Mouse (Mus musculus): Measurements from ENCODE around the gene Ppp1r35.
"Not testable (repeated sequence)": the region's sequence is repeated elsewhere in the genome, so short reads cannot be mapped to it uniquely, and the experiment has no call there.

Gene Ppp1r35

GRCm38 (mm10) chr5:137778635-137779034 lies at the start of gene Ppp1r35:
Gene Ppp1r35, plus strand, starts transcription at chr5:137778849.
- DNase-seq (ENCODE audit: low spot score), result peak; percentile 99

GRCm38 (mm10) chr5:137733638-137734288 lies 44.9 kb upstream of the Ppp1r35 start:
- no peak for DNase-seq (ENCODE audit: low spot score)

DNA sequence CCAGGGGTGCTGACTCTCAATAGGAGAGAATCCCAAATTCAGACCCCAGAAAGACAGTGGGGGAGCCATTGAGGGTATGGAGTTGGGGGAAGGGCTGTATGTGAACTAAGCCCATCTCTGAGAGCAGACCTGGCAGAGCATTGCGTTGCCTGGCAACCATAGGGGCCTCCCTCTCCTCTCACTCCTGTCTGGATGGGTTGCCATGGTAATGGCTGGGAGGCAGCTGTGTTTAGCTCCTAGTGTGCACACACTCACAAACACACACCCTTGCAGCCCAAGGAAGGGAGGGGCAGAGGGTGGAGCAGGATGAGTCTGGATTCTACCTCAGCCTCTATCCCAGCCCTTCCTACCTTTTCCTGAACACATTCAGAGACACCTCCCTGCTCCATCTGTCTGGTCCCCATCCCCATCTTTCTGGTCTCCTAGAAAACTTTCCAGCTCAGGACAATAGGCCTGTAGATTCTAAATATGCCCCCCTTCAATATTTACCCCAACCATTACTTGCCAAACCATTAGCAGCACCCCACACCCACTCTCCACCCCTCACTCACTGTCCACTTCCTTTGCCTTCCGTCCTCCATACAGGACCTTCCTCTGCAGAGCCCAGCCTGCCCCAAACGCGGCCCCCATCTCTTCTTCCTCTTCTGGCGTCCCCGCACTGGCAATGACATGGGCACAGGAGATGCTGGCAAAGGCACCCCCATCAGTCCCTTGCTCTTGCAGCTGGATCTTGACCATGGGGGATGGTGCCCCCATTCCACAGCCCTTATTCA lies 44.2 kb upstream of the Ppp1r35 start:
- DNase-seq (ENCODE audit: low spot score), result peak; percentile 92

DNA sequence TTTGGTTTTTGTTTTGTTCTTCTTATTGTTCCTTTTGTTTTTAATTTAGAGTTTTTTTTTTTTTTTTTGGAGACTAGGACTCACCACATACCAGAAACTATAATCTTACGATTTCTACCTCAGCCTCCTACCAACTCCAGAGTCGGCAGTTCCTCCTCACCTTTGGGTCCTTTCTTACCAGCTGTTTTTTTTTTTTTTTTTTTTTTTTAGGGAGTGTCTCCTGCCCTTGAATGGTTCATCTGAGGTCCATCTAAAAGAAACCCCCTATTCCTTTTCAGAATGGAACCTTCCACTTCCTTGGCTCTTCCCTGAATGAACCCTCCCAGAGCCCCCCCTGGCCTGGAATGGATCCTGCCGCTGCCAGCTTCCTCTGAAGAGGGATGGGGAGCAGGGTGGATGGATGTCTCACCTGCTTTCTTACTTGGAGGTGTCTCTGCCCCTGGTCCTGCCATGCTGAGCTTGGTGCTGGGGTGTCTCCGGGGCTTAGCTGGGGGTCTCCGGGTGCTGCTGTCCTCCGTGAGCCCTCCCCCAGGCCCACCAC lies 41.2 kb upstream of the Ppp1r35 start:
- peak; percentile 65 for DNase-seq (ENCODE audit: low spot score)

- DNase-seq (ENCODE audit: low spot score), result peak; percentile 63
Measured at GRCm38 (mm10) chr5:137738516-137738915, 40.1 kb upstream of the Ppp1r35 start.

DNA sequence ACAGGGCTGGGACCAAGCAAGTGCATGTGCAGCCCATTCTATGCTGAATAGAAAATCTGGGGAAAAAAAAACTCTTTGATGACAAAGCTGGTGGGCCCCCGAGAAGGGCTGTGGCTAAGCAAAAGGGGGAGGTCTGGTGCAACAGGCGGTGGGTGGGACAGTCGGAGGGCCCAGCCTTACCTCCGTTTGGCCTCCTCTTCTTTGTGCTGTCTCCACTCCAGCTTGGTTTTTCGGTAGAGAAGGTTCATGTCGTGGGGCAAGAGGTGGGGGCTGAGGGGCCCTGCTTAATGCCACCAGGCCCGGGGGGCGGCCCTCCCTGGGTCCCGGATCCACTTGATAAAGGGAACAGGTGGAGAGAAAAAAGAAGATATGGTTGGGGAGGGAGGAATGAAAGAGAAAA lies 39.2 kb upstream of the Ppp1r35 start:
- DNase-seq (ENCODE audit: low spot score), result no peak

- no peak for DNase-seq (ENCODE audit: low spot score)
Measured at GRCm38 (mm10) chr5:137740506-137740905, 38.1 kb upstream of the Ppp1r35 start.

- peak; percentile 87 for DNase-seq (ENCODE audit: low spot score)
Measured at GRCm38 (mm10) chr5:137741023-137741931, 37.4 kb upstream of the Ppp1r35 start, which contains the start of gene Nyap1. Gene Nyap1, minus strand, starts transcription at chr5:137741607.

DNA sequence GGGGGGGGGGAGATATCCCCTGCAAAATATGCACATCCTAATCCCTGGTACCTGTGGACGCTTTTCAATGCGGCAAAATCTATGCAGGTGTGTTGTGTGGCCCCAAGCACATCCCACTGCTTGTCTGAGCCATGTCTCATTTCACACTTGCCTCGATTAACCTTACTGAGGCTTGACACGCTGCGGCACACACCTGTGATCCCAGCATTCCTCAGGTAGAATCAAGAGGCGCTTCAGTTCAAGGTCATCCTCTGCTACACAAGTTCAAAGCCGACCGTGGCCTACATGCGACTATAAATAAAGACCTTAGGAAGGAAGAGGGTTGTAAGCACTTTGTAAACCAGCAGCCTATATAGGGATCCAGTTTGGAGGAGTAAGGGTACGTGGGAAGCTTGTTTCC lies 36.6 kb upstream of the Ppp1r35 start:
- DNase-seq (ENCODE audit: low spot score), result no peak

DNA sequence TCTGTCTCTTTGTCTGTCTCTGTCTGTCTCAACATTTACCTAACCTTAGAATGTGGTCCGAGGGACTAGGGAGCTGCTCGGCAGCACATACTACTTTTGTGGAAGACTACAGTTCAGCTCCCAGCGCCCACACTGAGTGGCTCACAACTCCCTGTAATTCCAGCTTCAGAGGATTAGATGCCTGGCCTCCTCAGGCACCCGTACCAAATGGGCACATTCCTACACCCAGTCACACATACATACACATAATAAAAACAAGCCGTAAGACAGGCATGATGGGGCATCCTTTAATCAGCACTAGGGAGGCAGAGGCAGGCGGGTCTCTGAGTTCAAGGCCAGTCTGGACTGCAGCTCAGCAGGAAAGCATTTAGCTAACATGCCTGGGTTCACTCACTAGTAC lies 35.8 kb upstream of the Ppp1r35 start:
- DNase-seq (ENCODE audit: low spot score), result no peak

- no peak for DNase-seq (ENCODE audit: low spot score)
Measured at GRCm38 (mm10) chr5:137744197-137744596, 34.5 kb upstream of the Ppp1r35 start.

- DNase-seq (ENCODE audit: low spot score), result peak; percentile 84
Measured at GRCm38 (mm10) chr5:137745214-137746171, 33.2 kb upstream of the Ppp1r35 start, which contains the start of gene Tsc22d4. Gene Tsc22d4, plus strand, starts transcription at chr5:137745730.

GRCm38 (mm10) chr5:137746282-137746850 lies 32.3 kb upstream of the Ppp1r35 start:
- peak; percentile 70 for DNase-seq (ENCODE audit: low spot score)

GRCm38 (mm10) chr5:137746851-137747325 lies 31.8 kb upstream of the Ppp1r35 start:
- no peak for DNase-seq (ENCODE audit: low spot score)

GRCm38 (mm10) chr5:137747326-137747961 lies 31.2 kb upstream of the Ppp1r35 start:
- DNase-seq (ENCODE audit: low spot score), result no peak

DNA sequence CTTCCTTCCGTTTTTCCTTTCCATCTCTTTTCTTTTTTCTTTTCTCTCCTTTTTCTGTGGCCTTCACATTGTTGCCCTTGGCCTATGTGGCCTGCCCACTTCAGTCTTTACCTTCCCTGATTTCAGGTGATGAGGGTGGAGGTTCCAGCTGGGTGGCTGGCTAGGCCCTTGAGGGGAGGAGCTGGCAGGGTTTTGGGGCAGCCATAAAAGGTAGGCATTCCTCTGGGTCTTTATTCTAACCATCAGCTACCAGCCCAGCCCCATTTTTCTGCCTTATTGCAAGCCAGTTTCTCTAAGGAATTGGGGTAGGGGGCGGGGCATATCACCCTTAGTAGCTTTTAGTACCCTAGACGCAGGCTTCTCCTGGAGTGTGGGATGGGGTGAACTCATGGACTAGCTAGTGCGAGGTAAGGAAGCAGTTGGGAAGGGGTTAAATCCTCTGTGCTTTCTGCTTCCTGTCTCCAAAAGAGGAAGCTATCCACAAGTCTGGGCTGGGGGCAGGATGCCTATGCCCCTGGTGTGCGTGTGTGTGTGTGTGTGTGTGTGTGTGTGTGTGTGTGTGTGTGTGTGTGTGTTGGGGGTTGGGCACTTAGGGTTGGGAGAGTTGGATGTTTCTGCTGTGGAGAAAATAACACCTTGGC lies 30.4 kb upstream of the Ppp1r35 start:
- DNase-seq (ENCODE audit: low spot score), result no peak

DNA sequence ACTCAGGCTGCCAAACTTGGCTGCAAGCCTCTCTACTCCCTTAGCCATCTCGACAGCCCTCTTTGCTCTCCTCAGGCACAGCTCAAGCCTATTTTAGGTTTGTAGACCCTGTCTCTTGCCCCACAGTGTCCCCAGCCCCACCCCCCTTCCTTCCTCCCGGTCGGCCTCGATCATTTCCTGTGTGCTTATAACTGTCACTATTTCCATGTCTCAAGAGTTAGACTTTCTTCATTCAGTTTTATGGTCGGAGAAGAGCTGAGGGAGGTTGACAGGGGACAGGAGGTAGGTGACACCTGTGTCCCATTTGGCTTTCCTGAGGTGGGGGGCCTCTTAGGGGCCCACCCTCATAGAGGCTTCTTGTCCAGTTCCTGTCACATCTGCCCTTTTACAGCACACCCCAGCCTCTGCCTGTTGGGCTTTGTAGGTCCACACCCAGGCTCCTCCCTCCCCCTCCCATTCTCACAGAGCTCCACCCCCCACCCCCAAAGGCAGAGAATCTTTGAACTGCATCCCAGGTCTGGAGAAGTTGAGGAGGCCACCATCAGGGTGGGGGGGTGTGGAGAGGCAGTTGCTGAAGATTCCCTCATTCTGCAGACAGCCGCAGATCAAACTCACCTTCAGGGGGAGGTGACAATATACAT lies 29.3 kb upstream of the Ppp1r35 start:
- no peak for DNase-seq (ENCODE audit: low spot score)

GRCm38 (mm10) chr5:137750212-137750611 lies 28.4 kb upstream of the Ppp1r35 start:
- DNase-seq (ENCODE audit: low spot score), result not testable (repeated sequence)

Measured in retina, embryonic 14.5 days (tissue).